Mouse (Mus musculus) heart, embryonic 13.5 days (tissue): Measurements from ENCODE around the gene Gtf3c6. TPM values are rescaled to one million over a fixed set of nuclear protein-coding genes. Genes with fewer than 3 reads are reported as not detected.

Experiments
- ATAC-seq: fragments of 200-750 bp; cut with Nextera tagmentation; 2 replicates; pipeline ENCODE4 v1.8.0; 2017; ENCODE audit warnings: moderate TSS enrichment; ENCODE audit not compliant: insufficient number of reproducible peaks, low FRiP score, low TSS enrichment; ENCODE audit errors: extremely low read depth
- H3K27ac ChIP-seq: fragments of 300-500 bp; sonication (generic); replicated peaks from 2 replicates; pipeline ENCODE4 v1.5.1; 2015; ENCODE audit warnings: moderate library complexity, mild to moderate bottlenecking, inconsistent platforms
- H3K27me3 ChIP-seq: fragments of 300-500 bp; sonication (generic); replicated peaks from 2 replicates; pipeline ENCODE4 v1.6.1; 2015; ENCODE audit warnings: mild to moderate bottlenecking, inconsistent platforms
- H3K36me3 ChIP-seq: fragments of 300-500 bp; sonication (generic); 2 replicates; pipeline ENCODE4 v1.6.1; 2015; ENCODE audit warnings: mild to moderate bottlenecking, inconsistent platforms
- H3K4me1 ChIP-seq: fragments of 300-500 bp; sonication (generic); 2 replicates; pipeline ENCODE4 v1.6.1; 2015; ENCODE audit warnings: inconsistent platforms
- H3K4me2 ChIP-seq: fragments of 300-500 bp; sonication (generic); 2 replicates; pipeline ENCODE4 v1.6.1; 2015; ENCODE audit warnings: inconsistent platforms, mild to moderate bottlenecking, moderate library complexity
- H3K4me3 ChIP-seq: fragments of 300-500 bp; sonication (generic); 2 replicates; pipeline ENCODE4 v1.5.1; 2015; ENCODE audit warnings: moderate library complexity, mild to moderate bottlenecking, inconsistent platforms
- H3K9ac ChIP-seq: fragments of 300-500 bp; sonication (generic); 2 replicates; pipeline ENCODE4 v1.6.1; 2015; ENCODE audit warnings: inconsistent platforms, mild to moderate bottlenecking, moderate library complexity
- H3K9me3 ChIP-seq: fragments of 300-500 bp; sonication (generic); 2 replicates; pipeline ENCODE4 v1.6.1; 2016; ENCODE audit warnings: inconsistent platforms
- WGBS: fragments of 180-500 bp; shearing (Covaris S2); methylation state at CpG from one replicate; pipeline ENCODE4 v1.1.7; 2015; ENCODE audit warnings: mixed read lengths; 5-methylcytosine and 5-hydroxymethylcytosine counted together
- polyA plus RNA-seq: library from polyadenylated mRNA; unstranded; fragments of >200 nt; fragmentation: Nextera tagmentation; extraction: Ambion mirVana; gene quantifications from 2 replicates; pipeline ENCODE4 v1.2.1, GENCODE M21; 2015

Gene Gtf3c6
- polyA plus RNA-seq, 1 experiment from 2014 or later, result 73.8 TPM

DNA sequence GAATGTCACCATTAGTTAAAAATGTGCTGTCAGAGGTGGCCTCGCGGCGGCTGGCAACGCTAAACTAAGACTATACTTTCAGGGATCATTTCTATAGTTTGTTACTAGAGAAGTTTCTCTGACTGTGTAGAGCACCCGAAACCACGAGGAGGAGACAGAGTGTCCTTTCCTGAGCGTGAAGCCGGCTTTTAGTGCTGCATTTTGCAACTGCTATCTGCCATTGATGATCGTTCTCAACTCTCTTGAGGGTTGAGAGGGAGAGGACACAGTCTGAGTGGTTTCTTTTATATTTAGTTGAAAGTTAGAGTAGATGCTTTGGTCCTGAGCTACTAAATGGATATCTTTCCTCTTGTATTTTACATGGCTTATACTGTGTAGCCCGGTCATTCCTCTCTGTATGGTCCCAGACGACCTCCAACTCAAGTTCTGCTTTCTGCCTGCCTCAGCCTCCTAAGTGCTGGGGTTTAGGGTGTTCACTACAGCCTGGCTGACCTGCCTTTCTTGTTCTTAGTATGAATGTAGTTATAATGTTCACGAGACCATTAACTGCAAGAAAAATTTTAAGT is 576 bp upstream of the Gtf3c6 start:
- no peaks in the 10 kb centered on the region for H3K9me3 ChIP-seq

DNA sequence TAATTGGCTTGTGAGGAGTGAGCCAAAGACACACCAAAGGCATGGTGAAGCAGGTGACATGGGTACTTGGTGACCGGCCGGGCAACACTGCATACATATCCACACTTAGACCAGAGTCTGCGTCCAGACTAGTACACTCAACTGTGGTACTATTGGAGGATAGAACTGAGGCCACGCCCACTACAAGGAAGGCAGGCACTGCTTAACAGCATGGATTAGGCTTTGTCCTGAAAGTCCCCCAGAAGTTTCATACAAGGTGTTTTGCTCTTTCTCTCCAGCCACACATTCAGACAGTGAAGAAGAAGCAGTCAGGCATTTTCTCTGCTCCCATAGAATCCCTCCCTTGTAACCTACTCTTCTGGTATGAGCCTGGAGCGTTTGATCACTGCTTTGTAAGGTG is 1.2 kb downstream of the Gtf3c6 start:
- 2% methylated on average over 5 of the region's 5 CpGs for WGBS
- Histone ChIP-seq H3K36me3 (peaks cover 40% of the 10 kb centered on the region), H3K4me3 (peak overlapping the region; percentile 82), H3K9ac (peak overlapping the region; percentile 90), H3K27ac (peak overlapping the region; percentile 97), H3K27me3 (no peaks in the 10 kb centered on the region), H3K4me1 (peaks cover 22% of the 10 kb centered on the region), H3K4me2 (peak overlapping the region; percentile 87), H3K9me3 (no peaks in the 10 kb centered on the region)
- 0 out of 2 replicates have a peak, but pooled peaks have one; percentile 56 for ATAC-seq

More for the DNA sequence above, 576 bp upstream of the Gtf3c6 start:
- peaks cover 22% of the 10 kb centered on the region for H3K36me3 ChIP-seq
- H3K27ac ChIP-seq, result peak overlapping the region; percentile 97
- H3K4me3 ChIP-seq, result peak overlapping the region; percentile 82
- H3K4me1 ChIP-seq, result peaks cover 22% of the 10 kb centered on the region
- H3K9ac ChIP-seq, result peak overlapping the region; percentile 90
- peak; percentile 48; the same call in 1 of the 2 replicates for ATAC-seq
- peak overlapping the region; percentile 87 for H3K4me2 ChIP-seq
- under 1% methylated on average over 12 of the region's 12 CpGs for WGBS
- H3K27me3 ChIP-seq, result no peaks in the 10 kb centered on the region

DNA sequence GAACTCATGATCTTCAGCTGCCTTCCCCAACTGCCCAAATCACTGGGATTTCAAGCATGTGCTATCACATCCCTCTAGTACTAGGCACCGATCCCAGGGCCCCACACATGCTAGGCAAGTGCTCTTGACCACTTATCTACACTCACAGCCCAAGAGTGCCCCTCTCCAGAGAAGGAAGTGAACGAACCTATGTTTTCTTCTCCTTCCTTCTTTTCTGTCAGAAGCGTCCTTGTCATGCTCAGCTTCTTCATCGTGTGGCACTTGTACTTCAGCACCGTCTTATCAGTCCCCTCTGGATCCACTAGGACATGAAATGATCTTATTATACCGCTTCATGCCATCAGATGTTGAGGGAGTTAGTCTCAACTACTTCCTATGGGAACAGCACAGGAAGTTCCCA is 6.9 kb downstream of the Gtf3c6 start:
- WGBS, result 57% methylated on average over 6 of the region's 6 CpGs
- Histone ChIP-seq H3K4me3 (no peak overlapping the region), H3K36me3 (peaks cover 85% of the 10 kb centered on the region), H3K27ac (no peak overlapping the region), H3K27me3 (no peaks in the 10 kb centered on the region), H3K9ac (no peak overlapping the region), H3K4me2 (no peak overlapping the region), H3K4me1 (peaks cover 6% of the 10 kb centered on the region), H3K9me3 (no peaks in the 10 kb centered on the region)
- ATAC-seq, result no peak

DNA sequence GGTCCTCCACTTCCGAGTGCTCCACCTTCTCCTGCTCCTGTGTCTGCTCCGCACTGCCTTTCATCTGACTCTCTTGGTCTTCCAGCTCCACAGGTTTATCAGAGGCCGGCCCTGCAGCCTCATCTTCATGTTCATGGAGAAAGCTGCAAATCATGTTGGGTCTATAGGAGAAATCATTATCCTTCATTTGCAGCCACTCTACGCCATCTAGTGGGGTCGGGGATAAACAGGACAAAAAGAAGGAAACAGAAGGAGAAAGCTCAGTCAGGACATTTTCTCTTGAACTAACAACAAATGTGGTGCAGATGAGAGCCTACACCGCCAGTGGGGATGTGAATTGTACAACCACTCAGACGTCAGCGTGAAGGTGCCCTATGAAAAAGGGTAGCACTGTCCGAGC is 8.3 kb downstream of the Gtf3c6 start:
- Histone ChIP-seq H3K27ac (no peak overlapping the region), H3K9ac (no peak overlapping the region), H3K27me3 (no peaks in the 10 kb centered on the region), H3K4me1 (peaks cover 11% of the 10 kb centered on the region), H3K36me3 (peaks cover 73% of the 10 kb centered on the region), H3K4me2 (no peak overlapping the region), H3K4me3 (no peak overlapping the region), H3K9me3 (no peaks in the 10 kb centered on the region)
- ATAC-seq, result no peak
- 88% methylated on average over 9 of the region's 9 CpGs for WGBS

DNA sequence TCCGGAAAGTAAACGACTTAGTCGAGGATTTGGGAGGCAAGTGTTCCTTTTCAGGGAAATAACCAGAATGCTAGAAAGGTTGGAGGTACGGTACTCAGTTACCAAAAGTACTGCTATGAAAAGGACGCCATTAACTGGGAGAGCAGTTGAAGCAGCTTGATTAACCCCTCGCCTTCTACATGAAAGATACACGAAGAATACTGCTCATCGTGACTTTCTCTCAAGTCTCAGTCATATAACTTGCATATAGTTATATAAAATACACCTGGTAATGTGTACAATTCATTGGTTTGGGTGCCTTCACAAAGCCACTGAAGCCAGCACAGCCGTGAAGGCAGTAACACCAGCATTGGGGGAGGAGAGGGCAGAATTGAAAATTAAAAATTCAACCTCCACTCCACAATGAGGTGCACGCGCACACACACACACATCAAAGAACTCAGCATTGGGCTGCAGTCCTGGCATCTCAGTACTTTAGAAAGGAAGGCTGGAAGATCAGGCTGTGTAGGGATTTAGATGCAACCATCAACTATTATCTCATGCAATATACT is 10.7 kb downstream of the Gtf3c6 start:
- ATAC-seq, result no peak
- Histone ChIP-seq H3K4me3 (peak overlapping the region; percentile 73), H3K27ac (peak overlapping the region; percentile 56), H3K9me3 (no peaks in the 10 kb centered on the region), H3K9ac (peak overlapping the region; percentile 86), H3K4me2 (peak overlapping the region; percentile 72), H3K27me3 (no peaks in the 10 kb centered on the region), H3K4me1 (peaks cover 11% of the 10 kb centered on the region), H3K36me3 (peaks cover 71% of the 10 kb centered on the region)
- 33% methylated on average over 11 of the region's 11 CpGs for WGBS

DNA sequence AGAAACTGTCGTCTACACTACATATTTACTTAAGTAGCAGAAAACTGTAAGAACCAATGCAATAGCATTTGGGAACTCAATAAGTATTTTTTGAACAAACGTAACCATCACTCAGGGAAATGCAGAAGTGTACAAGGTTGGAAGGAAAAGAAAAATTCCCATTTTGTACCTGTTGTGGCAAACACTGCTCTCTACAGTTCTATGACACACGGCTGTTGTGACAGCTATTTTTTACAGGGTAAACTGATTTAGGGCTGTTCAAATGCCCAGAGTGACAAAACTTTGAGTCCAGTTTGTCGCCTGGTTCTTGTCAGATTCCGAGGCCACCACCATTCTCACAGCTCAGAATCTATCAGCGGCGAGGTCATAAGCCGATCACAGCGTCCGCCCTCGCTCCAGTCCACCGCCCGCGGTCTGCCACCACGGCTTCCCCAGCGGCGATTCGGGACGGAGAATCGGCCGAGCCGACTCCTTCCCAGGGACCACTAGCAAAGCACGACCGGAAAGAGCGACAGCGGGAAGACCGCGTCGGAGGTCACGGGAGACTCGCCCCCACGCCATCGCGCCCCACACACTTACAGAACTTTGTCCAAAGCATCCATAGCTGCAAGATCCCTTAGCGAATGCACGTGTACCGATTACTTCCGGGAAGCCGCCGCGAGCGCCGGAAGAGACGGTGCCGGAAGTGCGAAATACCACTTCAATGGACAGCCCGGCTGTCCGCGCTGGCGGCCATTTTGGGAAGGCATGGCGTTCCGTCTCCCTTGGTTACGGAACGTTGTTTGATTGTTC is 11.3 kb downstream of the Gtf3c6 start, which contains the start of gene Rpf2:
Rpf2 (minus strand) TSS at position 663 of the 792 bp plus-strand sequence.
- Histone ChIP-seq H3K9me3 (no peaks in the 10 kb centered on the region), H3K4me1 (peaks cover 11% of the 10 kb centered on the region), H3K36me3 (peaks cover 71% of the 10 kb centered on the region), H3K4me3 (peak within 1 kb of the TSS; percentile 73), H3K27ac (peak within 1 kb of the TSS; percentile 56), H3K27me3 (no peaks in the 10 kb centered on the region), H3K9ac (peak within 1 kb of the TSS; percentile 86), H3K4me2 (peak within 1 kb of the TSS; percentile 72)
- WGBS, result 1% methylated on average over 54 of the region's 54 CpGs
- peak; percentile 80 for ATAC-seq

DNA sequence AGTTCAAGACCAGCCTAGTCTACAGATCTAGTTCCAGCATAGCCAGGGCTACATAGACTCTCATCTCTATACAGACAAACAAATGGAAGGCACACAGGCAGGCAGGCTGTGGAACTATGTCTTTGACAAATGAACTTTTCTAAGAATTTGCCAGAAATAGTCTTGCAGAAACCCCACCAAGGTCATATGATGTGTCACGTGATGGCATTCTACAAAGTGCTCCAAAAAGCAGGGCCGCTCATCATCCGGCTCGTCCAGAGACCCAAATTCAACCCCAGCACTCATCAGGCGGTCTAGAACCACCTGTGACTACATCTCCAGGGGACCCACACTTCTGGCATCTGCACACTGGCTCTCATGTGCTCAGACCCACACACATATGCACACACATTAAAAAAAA is 20.1 kb downstream of the Gtf3c6 start:
- Histone ChIP-seq H3K27ac (no peak overlapping the region), H3K4me2 (no peak overlapping the region), H3K36me3 (peaks cover 91% of the 10 kb centered on the region), H3K27me3 (no peaks in the 10 kb centered on the region), H3K9ac (no peak overlapping the region), H3K4me1 (no peaks in the 10 kb centered on the region), H3K9me3 (no peaks in the 10 kb centered on the region), H3K4me3 (no peak overlapping the region)
- no peak for ATAC-seq
- WGBS, result 90% methylated on average over 5 of the region's 5 CpGs

DNA sequence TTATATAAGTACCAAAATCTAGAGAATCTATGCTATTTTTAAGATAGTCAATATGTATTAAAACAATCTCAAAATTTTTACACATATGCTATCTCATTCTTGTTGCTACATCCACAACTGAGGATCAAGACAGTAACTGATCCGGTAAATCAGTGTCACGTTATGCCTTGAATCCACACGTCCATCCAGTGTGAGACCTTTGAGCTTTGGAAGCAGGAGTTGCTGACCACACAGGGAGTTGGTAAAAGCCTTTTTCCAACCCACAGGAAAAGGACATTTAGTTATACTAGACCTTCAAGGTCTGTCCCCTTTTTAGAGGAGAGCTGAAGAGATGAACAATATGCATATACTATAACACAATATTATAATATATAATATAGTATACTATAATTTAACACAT is 24.7 kb downstream of the Gtf3c6 start:
- H3K9me3 ChIP-seq, result no peaks in the 10 kb centered on the region
- no peak for ATAC-seq
- WGBS, result 90% methylated on average over 3 of the region's 3 CpGs
- H3K4me3 ChIP-seq, result no peak overlapping the region
- H3K9ac ChIP-seq, result no peak overlapping the region
- no peak overlapping the region for H3K4me2 ChIP-seq
- H3K36me3 ChIP-seq, result peaks cover 89% of the 10 kb centered on the region
- H3K27ac ChIP-seq, result no peak overlapping the region
- H3K4me1 ChIP-seq, result no peaks in the 10 kb centered on the region
- H3K27me3 ChIP-seq, result no peaks in the 10 kb centered on the region

DNA sequence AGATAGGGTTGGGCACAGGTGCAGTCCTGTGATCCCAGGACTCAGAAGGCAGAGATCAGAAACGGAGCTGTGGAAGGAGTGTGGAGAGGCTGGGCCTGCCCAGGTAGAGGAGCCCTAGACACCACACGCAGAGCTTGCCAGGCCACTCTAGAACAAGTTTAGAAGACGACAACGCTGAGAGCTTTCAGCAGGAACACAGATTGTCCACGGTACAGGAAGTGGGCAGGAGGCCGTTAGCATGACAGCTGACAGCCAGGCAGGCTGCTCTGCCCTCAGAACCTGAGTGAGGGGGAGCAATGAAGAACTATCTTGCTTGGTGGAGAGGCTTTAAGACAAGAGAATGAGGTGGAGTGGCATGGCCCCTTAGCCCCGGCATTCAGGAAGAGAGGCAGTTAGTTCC is 25.5 kb downstream of the Gtf3c6 start:
- H3K9me3 ChIP-seq, result no peaks in the 10 kb centered on the region
- H3K4me1 ChIP-seq, result no peaks in the 10 kb centered on the region
- no peak overlapping the region for H3K4me2 ChIP-seq
- H3K27me3 ChIP-seq, result no peaks in the 10 kb centered on the region
- H3K9ac ChIP-seq, result no peak overlapping the region
- H3K36me3 ChIP-seq, result peaks cover 87% of the 10 kb centered on the region
- no peak overlapping the region for H3K27ac ChIP-seq
- WGBS, result 53% methylated on average over 7 of the region's 7 CpGs
- H3K4me3 ChIP-seq, result no peak overlapping the region
- ATAC-seq, result no peak

DNA sequence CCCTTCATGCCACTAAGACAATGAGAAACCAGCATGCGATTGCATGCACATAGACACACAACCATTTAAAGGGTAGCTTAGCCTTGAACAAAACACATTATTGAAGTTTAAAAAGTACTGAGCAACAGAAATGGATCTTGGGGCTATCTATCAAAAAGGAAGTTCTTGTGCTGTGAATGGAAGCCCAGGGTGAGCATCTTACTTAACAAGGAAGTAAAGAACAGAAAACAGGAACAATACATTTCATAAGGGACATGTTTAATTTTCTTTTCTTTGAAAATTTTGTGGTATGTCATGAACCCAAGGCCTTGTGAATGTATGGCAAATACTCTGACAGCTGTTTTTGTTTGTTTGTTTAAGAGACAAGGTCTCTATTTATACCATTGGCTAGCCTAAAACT is 28.2 kb downstream of the Gtf3c6 start:
- no peaks in the 10 kb centered on the region for H3K9me3 ChIP-seq
- no peak overlapping the region for H3K4me3 ChIP-seq
- no peak overlapping the region for H3K9ac ChIP-seq
- no peaks in the 10 kb centered on the region for H3K4me1 ChIP-seq
- no peak overlapping the region for H3K4me2 ChIP-seq
- 94% methylated on average over 1 of the region's 1 CpGs for WGBS
- H3K36me3 ChIP-seq, result peaks cover 87% of the 10 kb centered on the region
- no peak for ATAC-seq
- no peak overlapping the region for H3K27ac ChIP-seq
- H3K27me3 ChIP-seq, result no peaks in the 10 kb centered on the region

DNA sequence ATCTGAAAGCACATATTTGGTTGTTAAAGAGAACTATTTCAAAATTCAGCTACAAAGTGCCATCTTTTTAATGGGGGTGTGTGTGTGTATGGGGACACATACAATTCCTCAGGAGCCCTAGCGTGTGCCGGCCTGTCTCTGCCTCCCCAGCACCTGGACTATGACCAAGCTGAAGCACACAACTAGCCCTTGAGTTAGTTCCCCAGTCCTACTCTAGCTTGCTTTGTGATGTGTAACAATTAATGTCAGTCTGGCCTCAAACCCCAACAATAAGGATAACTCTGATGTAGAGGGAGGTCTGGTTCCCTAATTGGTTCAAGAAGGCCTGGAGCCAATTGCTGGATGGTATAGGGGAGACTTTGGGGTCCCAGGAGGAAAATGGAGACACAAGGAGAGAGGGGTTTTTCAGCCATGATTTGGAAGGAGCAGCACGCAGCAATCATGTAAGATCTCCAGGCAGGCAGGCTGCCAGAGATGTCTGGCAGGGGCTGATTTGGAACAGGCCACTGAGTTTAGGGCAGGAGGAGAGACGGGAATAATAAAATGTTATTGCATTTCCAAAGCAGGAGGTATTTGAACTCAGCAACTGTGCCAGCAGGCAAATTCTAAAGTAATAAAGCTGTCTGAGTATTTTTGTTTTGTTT is 30.1 kb downstream of the Gtf3c6 start:
- H3K27me3 ChIP-seq, result no peaks in the 10 kb centered on the region
- 73% methylated on average over 4 of the region's 4 CpGs for WGBS
- H3K9ac ChIP-seq, result no peak overlapping the region
- no peaks in the 10 kb centered on the region for H3K4me1 ChIP-seq
- H3K4me3 ChIP-seq, result no peak overlapping the region
- no peak overlapping the region for H3K27ac ChIP-seq
- no peak overlapping the region for H3K4me2 ChIP-seq
- peaks cover 91% of the 10 kb centered on the region for H3K36me3 ChIP-seq
- no peak for ATAC-seq
- 0 out of 2 replicates have a peak, but pooled peaks cover under 1% of the 10 kb centered on the region for H3K9me3 ChIP-seq
